In the genomic region with DNA sequence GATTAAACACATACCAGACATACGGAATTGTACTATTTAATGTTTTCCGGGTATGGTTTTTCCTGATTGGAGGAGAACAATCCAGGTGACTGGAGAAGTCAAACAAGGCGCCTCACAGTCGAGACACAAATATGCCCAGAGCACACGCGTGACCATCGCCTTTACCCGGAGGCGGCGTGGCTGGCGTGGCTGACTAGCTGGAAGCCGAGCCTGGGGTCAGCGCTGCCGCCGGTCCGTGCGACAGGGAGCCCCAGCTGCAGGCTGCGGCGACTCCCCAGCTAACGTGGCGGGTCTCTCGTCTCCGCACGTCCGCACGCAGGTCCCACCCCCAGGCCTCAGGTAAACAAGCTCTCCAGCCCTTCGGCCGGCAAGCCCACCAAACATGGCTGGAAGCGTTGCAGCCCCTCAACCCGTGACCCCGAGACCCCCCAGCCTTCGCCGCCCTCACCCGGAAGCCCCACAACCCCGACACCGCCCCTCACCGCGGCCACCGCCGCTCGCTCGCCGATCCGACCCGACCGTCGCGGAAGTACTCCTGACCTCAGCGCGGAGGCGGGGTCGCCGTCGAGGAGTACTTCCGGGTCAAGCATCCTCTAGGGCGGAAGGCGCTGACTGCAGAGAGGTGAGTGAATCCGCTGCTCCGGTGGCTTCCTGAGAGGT, we compare ENCODE assay signal across 8 mouse cellular contexts. TPM values are rescaled to one million over a fixed set of nuclear protein-coding genes. Genes with fewer than 3 reads are reported as not detected.
DNase-seq lines count a peak whose midpoint lies in the region; ATAC-seq and TF ChIP-seq lines count a peak whose summit lies in the region.

TSS of gene Fam114a2 (minus strand) at position 527 of the 660 bp plus-strand sequence.
TSS of gene Mfap3 (plus strand) at position 574 of the 660 bp plus-strand sequence.

- ATAC-seq in kidney, embryonic 15.5 days (replicated peaks; ENCODE audit: low FRiP score), result peak; percentile 93
- ATAC-seq in monocyte, adult 5-6 weeks (replicated peaks; ENCODE audit: insufficient number of reproducible peaks, low FRiP score, low TSS enrichment, poor library complexity, severe bottlenecking), result peak; percentile 94

- peaks cover 22% of the 10 kb centered on the region for H3K36me3 ChIP-seq in heart, embryonic 10.5 days
- peaks cover 30% of the 10 kb centered on the region for H3K36me3 ChIP-seq in kidney, embryonic 15.5 days

- no peak for TF ChIP-seq POLR2A in bone marrow macrophage, adult 2 months (IDR thresholded peaks at IDR 0.05; ENCODE audit: borderline replicate concordance, low read depth, low read length)
- TF ChIP-seq POLR2A in embryonic fibroblast, embryonic 13.5 days (IDR thresholded peaks at IDR 0.05; ENCODE audit: low read depth, low read length), result peak; percentile 84

- peak within 1 kb of the TSS; percentile 81 for H3K27ac ChIP-seq in bone marrow macrophage, adult 2 months (ENCODE audit: insufficient read depth, low read depth, low read length)
- H3K27ac ChIP-seq in embryonic fibroblast, embryonic 13.5 days (ENCODE audit: insufficient read depth, low read length), result peak within 1 kb of the TSS; percentile 37
- H3K27ac ChIP-seq in heart, embryonic 10.5 days, result peak within 1 kb of the TSS; percentile 96
- H3K27ac ChIP-seq in kidney, embryonic 15.5 days, result peak within 1 kb of the TSS; percentile 90

- no peaks in the 10 kb centered on the region for H3K9me3 ChIP-seq in heart, embryonic 10.5 days
- no peaks in the 10 kb centered on the region for H3K9me3 ChIP-seq in kidney, embryonic 15.5 days (replicated peaks)

- no peaks in the 10 kb centered on the region for H3K27me3 ChIP-seq in heart, embryonic 10.5 days (ENCODE audit: insufficient read depth, poor library complexity, severe bottlenecking)
- H3K27me3 ChIP-seq in kidney, embryonic 15.5 days, result no peaks in the 10 kb centered on the region

- DNase-seq in A20 (ENCODE audit: low read depth, low spot score), result peak; percentile 95
- peak; percentile 96 for DNase-seq in heart, embryonic 10.5 days (ENCODE audit: low spot score)
- peak; percentile 93 for DNase-seq in liver
- peak; percentile 94 to 97 for DNase-seq in spleen, postnatal 4 days (ENCODE audit: low spot score in 2 of 2)

- WGBS in heart, embryonic 10.5 days, result under 1% methylated on average over 59 of the region's 59 CpGs
- under 1% methylated on average over 59 of the region's 59 CpGs for WGBS in kidney, embryonic 15.5 days

- no peak for TF ChIP-seq CTCF in bone marrow macrophage, adult 2 months (IDR thresholded peaks at IDR 0.05; ENCODE audit: low read depth, low read length)
- no peak for TF ChIP-seq CTCF in embryonic fibroblast, embryonic 13.5 days (IDR thresholded peaks at IDR 0.05; ENCODE audit: borderline replicate concordance, insufficient read depth, low read length)

- peaks cover 13% of the 10 kb centered on the region for H3K4me1 ChIP-seq in bone marrow macrophage, adult 2 months (ENCODE audit: control insufficient read depth, insufficient read depth, low read length)
- peaks cover 7% of the 10 kb centered on the region for H3K4me1 ChIP-seq in embryonic fibroblast, embryonic 13.5 days (ENCODE audit: control insufficient read depth, insufficient read depth, low read length)
- peaks cover 13% of the 10 kb centered on the region for H3K4me1 ChIP-seq in heart, embryonic 10.5 days
- H3K4me1 ChIP-seq in kidney, embryonic 15.5 days, result peaks cover 16% of the 10 kb centered on the region; the same call in 1 of the 2 replicates

- peak within 1 kb of the TSS; percentile 87 for H3K9ac ChIP-seq in kidney, embryonic 15.5 days

- peak within 1 kb of the TSS; percentile 99 for H3K4me3 ChIP-seq in bone marrow macrophage, adult 2 months (ENCODE audit: insufficient read depth, low read length)
- peak within 1 kb of the TSS; percentile 66 for H3K4me3 ChIP-seq in embryonic fibroblast, embryonic 13.5 days (ENCODE audit: insufficient read depth, low read length)
- peak within 1 kb of the TSS; percentile 78 for H3K4me3 ChIP-seq in heart, embryonic 10.5 days
- H3K4me3 ChIP-seq in kidney, embryonic 15.5 days (replicated peaks), result peak within 1 kb of the TSS; percentile 98

- H3K4me2 ChIP-seq in kidney, embryonic 15.5 days, result peak within 1 kb of the TSS; percentile 66

RNA-seq across cellular contexts. Expression of gene Fam114a2, which starts in this region (rescaled TPM):
- polyA plus RNA-seq in bone marrow macrophage, adult 2 months (2012; ENCODE audit: insufficient read depth, insufficient read length, missing spikeins), result 41.4 and 49.8 TPM in 2 replicates
- 40.2 and 42.4 TPM in 2 replicates for polyA plus RNA-seq in embryonic fibroblast, embryonic 13.5 days (2011; ENCODE audit: insufficient read length, low read depth, missing spikeins)
- 68.2 and 75.6 TPM in 2 replicates for polyA plus RNA-seq in heart, embryonic 10.5 days (2016; fragmentation: Nextera tagmentation; extraction: Ambion mirVana)
- 81.7 and 84.0 TPM in 2 replicates for polyA plus RNA-seq in kidney, embryonic 15.5 days (2015; fragmentation: Nextera tagmentation; extraction: Ambion mirVana)
- total RNA-seq in monocyte, adult 5-6 weeks (2017), result 33.8 to 60.8 TPM (median 36.3 TPM) in 3 replicates

RNA-seq across cellular contexts. Expression of gene Mfap3, which starts in this region (rescaled TPM):
- 47.4 and 57.1 TPM in 2 replicates for polyA plus RNA-seq in bone marrow macrophage, adult 2 months (2012; ENCODE audit: insufficient read depth, insufficient read length, missing spikeins)
- 43.9 and 52.4 TPM in 2 replicates for polyA plus RNA-seq in embryonic fibroblast, embryonic 13.5 days (2011; ENCODE audit: insufficient read length, low read depth, missing spikeins)
- polyA plus RNA-seq in heart, embryonic 10.5 days (2016; fragmentation: Nextera tagmentation; extraction: Ambion mirVana), result 32.9 and 40.8 TPM in 2 replicates
- 46.6 and 50.0 TPM in 2 replicates for polyA plus RNA-seq in kidney, embryonic 15.5 days (2015; fragmentation: Nextera tagmentation; extraction: Ambion mirVana)
- 33.6 to 36.5 TPM (median 36.0 TPM) in 3 replicates for total RNA-seq in monocyte, adult 5-6 weeks (2017)

Comparison
In these comparisons a context has a peak if more than half of its experiments do, and no peak if none do; other contexts are left out.
1. Peak in every context shown above with its lines: DNase-seq, ATAC-seq, H3K4me3 ChIP-seq and H3K27ac ChIP-seq.
2. H3K27ac ChIP-seq: peak in every context shown above with its lines; median percentile 96 in heart, embryonic 10.5 days; 90 in kidney, embryonic 15.5 days; 81 in bone marrow macrophage, adult 2 months; 37 in embryonic fibroblast, embryonic 13.5 days.